Mouse (Mus musculus) liver, embryonic 16.5 days (tissue): Measurements from ENCODE around the gene Proser3. TPM values are rescaled to one million over a fixed set of nuclear protein-coding genes. Genes with fewer than 3 reads are reported as not detected.
"Not testable (repeated sequence)": the region's sequence is repeated elsewhere in the genome, so short reads cannot be mapped to it uniquely, and the experiment has no call there.

Experiments used
- ATAC-seq: fragments of 200-750 bp; cut with Nextera tagmentation; 2 replicates; pipeline ENCODE4 v1.8.0; 2017; ENCODE audit warnings: low read depth, mild to moderate bottlenecking, moderate number of reproducible peaks, moderate library complexity
- H3K27ac ChIP-seq: fragments of 300-500 bp; sonication (generic); 2 replicates; pipeline ENCODE4 v1.5.1; 2014; ENCODE audit warnings: mild to moderate bottlenecking, low read length
- H3K27me3 ChIP-seq: fragments of 300-500 bp; sonication (generic); 2 replicates; pipeline ENCODE4 v1.6.1; 2014; ENCODE audit warnings: low read depth, low read length, mixed read lengths; ENCODE audit not compliant: control insufficient read depth, insufficient read depth
- H3K36me3 ChIP-seq: fragments of 300-500 bp; sonication (generic); 2 replicates; pipeline ENCODE4 v1.6.1; 2014; ENCODE audit warnings: mild to moderate bottlenecking; ENCODE audit not compliant: control insufficient read depth, insufficient read depth
- H3K4me1 ChIP-seq: fragments of 300-500 bp; sonication (generic); 2 replicates; pipeline ENCODE4 v1.6.1; 2014; ENCODE audit warnings: low read depth, low read length, mixed read lengths; ENCODE audit not compliant: control insufficient read depth
- H3K4me2 ChIP-seq: fragments of 300-500 bp; sonication (generic); 2 replicates; pipeline ENCODE4 v1.6.1; 2014; ENCODE audit warnings: low read depth, low read length, mixed read lengths
- H3K4me3 ChIP-seq: fragments of 300-500 bp; sonication (generic); 2 replicates; pipeline ENCODE4 v1.5.1; 2014; ENCODE audit warnings: low read depth, mild to moderate bottlenecking, low read length
- H3K9ac ChIP-seq: fragments of 300-500 bp; sonication (generic); 2 replicates; pipeline ENCODE4 v1.6.1; 2014; ENCODE audit warnings: low read depth, low read length
- H3K9me3 ChIP-seq: fragments of 300-500 bp; sonication (generic); replicated peaks from 2 replicates; pipeline ENCODE4 v1.6.1; 2016; ENCODE audit warnings: low read length; ENCODE audit not compliant: control insufficient read depth
- WGBS: fragments of 180-500 bp; shearing (Covaris S2); extraction: QIAGEN DNeasy Blood & Tissue Kit; methylation state at CpG from one replicate; pipeline ENCODE4 v1.1.7; 2014; ENCODE audit not compliant: insufficient replicate concordance; 5-methylcytosine and 5-hydroxymethylcytosine counted together
- polyA plus RNA-seq: library from polyadenylated mRNA; unstranded; fragments of >200 nt; fragmentation: Nextera tagmentation; extraction: Ambion mirVana; gene quantifications from 2 replicates; pipeline ENCODE4 v1.2.1, GENCODE M21; 2015

Proser3 gene
- polyA plus RNA-seq, 1 experiment from 2014 or later: 3.0 TPM

DNA sequence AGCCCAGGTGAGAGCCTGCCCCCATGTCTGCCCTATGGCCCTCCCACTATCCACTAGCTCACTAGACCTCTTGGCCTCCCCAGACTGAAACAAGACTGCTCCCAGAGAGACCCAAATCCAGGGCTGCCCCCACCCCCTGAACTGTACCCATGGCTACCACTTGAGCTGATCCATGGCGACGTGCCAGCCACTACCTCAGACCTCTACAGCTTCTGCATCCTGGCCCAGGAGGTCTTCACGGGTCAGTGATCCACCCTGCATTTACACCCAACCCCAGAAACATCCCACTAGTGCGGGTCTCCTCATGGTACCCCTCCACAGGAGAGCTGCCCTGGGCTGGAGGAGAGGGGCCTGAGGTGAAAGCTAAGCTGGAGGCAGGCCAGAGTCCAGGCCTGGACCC is 31.7 kb downstream of the Proser3 start:
- WGBS: 59% methylated on average over 4 of the region's 4 CpGs
- Histone ChIP-seq H3K4me1 (no peaks in the 10 kb centered on the region), H3K9me3 (no peaks in the 10 kb centered on the region), H3K27ac (no peak overlapping the region), H3K36me3 (no peaks in the 10 kb centered on the region), H3K9ac (no peak overlapping the region), H3K4me2 (no peak overlapping the region), H3K27me3 (no peaks in the 10 kb centered on the region), H3K4me3 (no peak overlapping the region)
- no peak for ATAC-seq

DNA sequence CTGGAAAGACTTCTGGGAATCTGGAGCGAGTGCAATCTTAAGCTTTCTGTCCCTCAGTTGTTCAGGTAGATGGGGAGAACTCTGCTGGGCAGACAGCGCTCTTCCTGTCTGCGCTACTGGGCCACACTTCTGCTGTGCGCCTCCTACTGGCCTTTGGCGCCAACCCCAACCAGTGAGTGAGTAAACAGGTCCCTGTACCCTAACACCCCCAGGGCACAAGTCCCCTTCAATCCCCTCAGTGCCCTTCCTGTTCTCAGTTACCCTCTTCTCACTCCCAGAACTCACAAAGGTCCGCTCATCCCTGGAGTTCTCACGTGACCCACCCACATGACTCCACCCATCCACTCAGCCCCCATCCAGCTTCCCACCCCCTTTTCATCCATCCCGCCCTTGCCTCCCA is 33.8 kb downstream of the Proser3 start:
- no peaks in the 10 kb centered on the region for H3K27me3 ChIP-seq
- H3K9ac ChIP-seq: no peak overlapping the region
- H3K9me3 ChIP-seq: no peaks in the 10 kb centered on the region
- no peaks in the 10 kb centered on the region for H3K4me1 ChIP-seq
- no peaks in the 10 kb centered on the region for H3K36me3 ChIP-seq
- no peak overlapping the region for H3K27ac ChIP-seq
- ATAC-seq: no peak
- no peak overlapping the region for H3K4me3 ChIP-seq
- no peak overlapping the region for H3K4me2 ChIP-seq
- 37% methylated on average over 8 of the region's 8 CpGs for WGBS

- 52% methylated on average over 24 of the region's 24 CpGs for WGBS
- ATAC-seq: peak; percentile 65
- H3K4me2 ChIP-seq: no peak overlapping the region
Measured at GRCm38 (mm10) chr7:30515003-30515760, 36.9 kb downstream of the Proser3 start.

GRCm38 (mm10) chr7:30508061-30508460 is 44.0 kb downstream of the Proser3 start:
- no peak for ATAC-seq
- WGBS: 18% methylated on average over 4 of the region's 4 CpGs
- Histone ChIP-seq H3K36me3 (no peaks in the 10 kb centered on the region), H3K27ac (no peak overlapping the region), H3K4me1 (no peaks in the 10 kb centered on the region), H3K9ac (no peak overlapping the region), H3K9me3 (no peaks in the 10 kb centered on the region), H3K4me3 (no peak overlapping the region), H3K4me2 (no peak overlapping the region), H3K27me3 (no peaks in the 10 kb centered on the region)

More at GRCm38 (mm10) chr7:30515003-30515760, 36.9 kb downstream of the Proser3 start:
- H3K27me3 ChIP-seq: no peaks in the 10 kb centered on the region
- no peaks in the 10 kb centered on the region for H3K9me3 ChIP-seq
- H3K27ac ChIP-seq: no peak overlapping the region
- no peak overlapping the region for H3K9ac ChIP-seq
- no peaks in the 10 kb centered on the region for H3K4me1 ChIP-seq
- no peak overlapping the region for H3K4me3 ChIP-seq
- H3K36me3 ChIP-seq: no peaks in the 10 kb centered on the region

GRCm38 (mm10) chr7:30501159-30501558 is 50.9 kb downstream of the Proser3 start:
- not testable (repeated sequence) for H3K9ac ChIP-seq, H3K9me3 ChIP-seq, H3K4me3 ChIP-seq, ATAC-seq, H3K4me1 ChIP-seq, H3K36me3 ChIP-seq, H3K4me2 ChIP-seq, H3K27me3 ChIP-seq, H3K27ac ChIP-seq
- 48% methylated on average over 5 of the region's 5 CpGs for WGBS

- WGBS: 53% methylated on average over 5 of the region's 5 CpGs
- H3K9ac ChIP-seq, H3K36me3 ChIP-seq, H3K9me3 ChIP-seq, ATAC-seq, H3K27ac ChIP-seq, H3K27me3 ChIP-seq, H3K4me1 ChIP-seq: not testable (repeated sequence)
- peak overlapping the region; percentile 37; the same call in 1 of the 2 replicates for H3K4me2 ChIP-seq
- H3K4me3 ChIP-seq: peak overlapping the region; percentile 55; the same call in 1 of the 2 replicates
Measured at GRCm38 (mm10) chr7:30495506-30496042, 56.5 kb downstream of the Proser3 start.

DNA sequence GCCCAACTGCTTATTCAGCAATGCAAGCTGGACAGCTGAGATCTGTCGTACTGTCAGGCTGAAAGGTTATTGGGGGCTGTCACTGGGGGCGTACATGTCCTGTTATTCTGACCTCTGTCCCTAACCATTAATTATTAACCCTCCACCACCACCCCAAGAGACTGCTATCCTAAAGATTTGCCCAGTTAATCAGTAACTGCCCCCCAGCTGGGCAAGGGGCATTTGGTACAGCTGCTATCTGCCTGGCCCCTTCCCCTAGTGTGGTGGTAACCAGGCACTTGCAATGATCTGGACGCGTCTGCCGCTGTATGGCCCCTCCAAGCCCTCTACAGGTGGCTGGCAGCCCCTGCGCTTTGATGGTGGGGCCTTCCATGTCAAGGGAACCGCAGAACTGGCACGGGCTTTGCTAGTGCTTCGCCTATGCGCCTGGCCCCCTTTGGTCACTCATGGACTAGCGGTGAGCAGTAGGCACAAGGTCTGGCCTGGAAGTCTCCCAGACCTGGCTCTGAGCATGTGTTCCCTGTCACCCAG is 58.6 kb downstream of the Proser3 start, which contains the start of gene Prodh2:
TSS of gene Prodh2 (plus strand) at position 222 of the 531 bp plus-strand sequence.
- H3K4me2 ChIP-seq: no peak within 1 kb of the TSS; the same call in none of the 2 replicates

DNA sequence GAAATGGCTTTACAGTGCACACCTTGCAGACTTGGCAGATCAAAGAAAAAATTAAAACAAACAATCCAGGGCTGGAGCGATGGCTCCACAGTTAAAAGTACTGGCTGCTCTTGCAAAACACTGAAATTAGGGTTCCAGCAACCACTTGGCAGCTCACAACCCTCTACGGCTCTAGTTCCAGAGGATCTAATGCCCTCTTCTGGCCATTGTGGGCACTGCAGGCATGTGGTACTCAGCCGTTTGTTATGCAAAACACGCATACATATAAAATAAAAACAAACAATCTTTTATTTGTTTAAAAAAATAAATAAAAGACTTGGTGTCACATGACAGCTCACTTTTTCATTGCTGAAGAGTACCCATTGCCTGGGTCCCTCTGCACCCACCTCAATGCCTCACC is 59.3 kb downstream of the Proser3 start:
- peak; percentile 23; the same call in 1 of the 2 replicates for ATAC-seq
- WGBS: 17% methylated on average over 4 of the region's 4 CpGs
- Histone ChIP-seq H3K36me3 (no peaks in the 10 kb centered on the region), H3K9ac (no peak overlapping the region), H3K4me2 (no peak overlapping the region), H3K4me3 (no peak overlapping the region), H3K4me1 (no peaks in the 10 kb centered on the region), H3K9me3 (no peaks in the 10 kb centered on the region), H3K27ac (peak overlapping the region; percentile 54; the same call in 1 of the 2 replicates), H3K27me3 (no peaks in the 10 kb centered on the region)

More for the DNA sequence above, 58.6 kb downstream of the Proser3 start, which contains the start of gene Prodh2:
- H3K27ac ChIP-seq: peak within 1 kb of the TSS; percentile 74
- H3K9me3 ChIP-seq: no peaks in the 10 kb centered on the region
- peak; percentile 85 for ATAC-seq
- H3K4me1 ChIP-seq: no peaks in the 10 kb centered on the region
- H3K27me3 ChIP-seq: no peaks in the 10 kb centered on the region
- H3K4me3 ChIP-seq: peak within 1 kb of the TSS; percentile 55
- 49% methylated on average over 11 of the region's 11 CpGs for WGBS
- H3K9ac ChIP-seq: peak within 1 kb of the TSS; percentile 51; the same call in 1 of the 2 replicates
- H3K36me3 ChIP-seq: no peaks in the 10 kb centered on the region

- H3K4me1 ChIP-seq: no peaks in the 10 kb centered on the region
- no peaks in the 10 kb centered on the region for H3K27me3 ChIP-seq
- H3K4me2 ChIP-seq: no peak overlapping the region
- H3K27ac ChIP-seq: no peak overlapping the region
- ATAC-seq: no peak
- H3K9me3 ChIP-seq: no peaks in the 10 kb centered on the region
- no peak overlapping the region for H3K9ac ChIP-seq
- H3K4me3 ChIP-seq: no peak overlapping the region
- H3K36me3 ChIP-seq: no peaks in the 10 kb centered on the region
- 20% methylated on average over 6 of the region's 6 CpGs for WGBS
Measured at GRCm38 (mm10) chr7:30490957-30491307, 61.2 kb downstream of the Proser3 start.
